Mouse (Mus musculus): ENCODE measurements around the gene Rfwd3.

GRCm38 (mm10) chr8:111337890-111338347 is 37.9 kb upstream of the Rfwd3 start, which contains the start of gene Mlkl:
- TF ChIP-seq EP300 (IDR thresholded peaks at IDR 0.05; ENCODE audit: low read depth in 1 of 2, low read length in 2 of 2): no peak
- TF ChIP-seq POLR2A (IDR thresholded peaks at IDR 0.05; ENCODE audit: control insufficient read depth in 1 of 2, insufficient read depth in 1 of 2, low read depth in 1 of 2, low read length in 2 of 2, poor library complexity in 1 of 2): peak in 1 of 2 experiments; percentile 57; a peak in 2 of 4 replicates
- no peak for TF ChIP-seq E2F4 (IDR thresholded peaks at IDR 0.05; ENCODE audit: borderline replicate concordance, low read depth, low read length)
- TF ChIP-seq USF1 (IDR thresholded peaks at IDR 0.05; ENCODE audit: low read depth, low read length): no peak
- TF ChIP-seq TAL1 (IDR thresholded peaks at IDR 0.05; ENCODE audit: low read length): no peak
- no peak for TF ChIP-seq ETS1 (IDR thresholded peaks at IDR 0.05; ENCODE audit: low read depth, low read length)
- no peak for TF ChIP-seq RAD21 (IDR thresholded peaks at IDR 0.05; ENCODE audit: low read depth, low read length)
- TF ChIP-seq JUND (IDR thresholded peaks at IDR 0.05; ENCODE audit: low read depth, low read length): no peak
- TF ChIP-seq MYC (IDR thresholded peaks at IDR 0.05; ENCODE audit: low read depth, low read length): no peak
- TF ChIP-seq CTCF (IDR thresholded peaks at IDR 0.05 in 2 of 3, conservative IDR thresholded peaks at IDR 0.05 in 1 of 3; ENCODE audit: control insufficient read depth in 1 of 3, insufficient read depth in 1 of 3, low read depth in 2 of 3, low read length in 3 of 3, poor library complexity in 1 of 3, severe bottlenecking in 1 of 3): no peak
- no peak for TF ChIP-seq ZC3H11A (IDR thresholded peaks at IDR 0.05; ENCODE audit: low read depth, low read length)

Measured in MEL (cell line).